Mouse (Mus musculus): ENCODE results near the gene Htr3a. TPM values are rescaled to one million over a fixed set of nuclear protein-coding genes. Genes with fewer than 3 reads are reported as not detected.

Gene Htr3a
- 0.13 TPM in 1 of 2 replicates, not detected in the other for polyA plus RNA-seq (2015; fragmentation: Nextera tagmentation; extraction: Ambion mirVana)

DNA sequence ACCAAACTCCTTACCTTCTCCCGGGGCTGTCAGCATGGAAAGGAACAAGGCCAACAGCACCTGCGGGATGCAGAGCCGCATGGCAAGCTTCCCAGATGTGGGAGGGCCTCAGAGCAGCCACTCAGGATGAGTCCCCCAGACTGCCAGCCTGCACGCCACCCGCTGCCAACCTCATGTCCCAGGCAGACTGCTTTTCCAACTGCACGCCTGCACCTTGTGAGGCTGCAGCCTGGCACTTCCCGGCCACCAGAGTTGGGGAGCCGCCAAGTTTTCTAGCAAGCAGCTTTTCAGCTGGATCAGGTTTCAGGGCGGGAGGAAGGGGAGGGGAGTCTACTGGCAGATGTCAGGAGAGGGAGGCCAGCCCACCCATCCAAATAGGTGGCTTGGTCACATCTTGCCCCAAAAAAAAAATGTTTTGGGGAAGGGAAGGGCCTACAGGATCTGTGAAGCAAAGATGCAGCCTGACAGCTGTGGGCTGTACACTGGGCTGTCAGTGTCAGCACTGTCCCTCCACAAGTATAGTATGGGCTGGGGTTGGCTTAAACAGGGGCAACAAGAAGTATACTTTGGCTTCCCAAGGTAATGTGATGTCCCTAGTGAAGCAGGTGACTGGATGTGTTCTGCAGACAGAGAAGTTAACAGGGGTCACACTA, at the start of gene Htr3a:
Gene Htr3a (minus strand): TSS at position 215 of the 653 bp plus-strand sequence.

Other genes with a start within 250 kb of the Htr3a start
- 8.3 and 9.9 TPM in 2 replicates for gene Zbtb16, start 74.9 kb downstream of the Htr3a start, polyA plus RNA-seq (2015; fragmentation: Nextera tagmentation; extraction: Ambion mirVana)
- 0.07 TPM in 1 of 2 replicates, not detected in the other for gene Htr3b, start 53.9 kb upstream of the Htr3a start, polyA plus RNA-seq (2015; fragmentation: Nextera tagmentation; extraction: Ambion mirVana)
- 63.9 and 77.9 TPM in 2 replicates for gene Usp28, start 74.3 kb upstream of the Htr3a start, polyA plus RNA-seq (2015; fragmentation: Nextera tagmentation; extraction: Ambion mirVana)
- 13.1 and 14.0 TPM in 2 replicates for gene Zw10, start 144.5 kb upstream of the Htr3a start, polyA plus RNA-seq (2015; fragmentation: Nextera tagmentation; extraction: Ambion mirVana)
- gene Tmprss5, start 170.2 kb upstream of the Htr3a start, polyA plus RNA-seq (2015; fragmentation: Nextera tagmentation; extraction: Ambion mirVana) = 1.8 TPM in 2 replicates